Mouse (Mus musculus) small intestine, adult 2 months (tissue): ENCODE results near the gene Impdh2.

Experiments used
- CTCF ChIP-seq: fragments of 200-500 bp; IDR thresholded peaks from 2 replicates; pipeline ENCODE4 v1.5.1; 2012; ENCODE audit warnings: low read depth, mild to moderate bottlenecking, control low read depth, inconsistent platforms, low read length, moderate library complexity, mixed read lengths; ENCODE audit not compliant: insufficient replicate concordance, insufficient read length; ENCODE audit errors: extremely low read depth
- POLR2A ChIP-seq: fragments of 200-500 bp; IDR thresholded peaks from 2 replicates; pipeline ENCODE4 v1.6.1; 2012; ENCODE audit warnings: low read depth, mild to moderate bottlenecking, control low read depth, inconsistent platforms, low read length, moderate library complexity

DNA sequence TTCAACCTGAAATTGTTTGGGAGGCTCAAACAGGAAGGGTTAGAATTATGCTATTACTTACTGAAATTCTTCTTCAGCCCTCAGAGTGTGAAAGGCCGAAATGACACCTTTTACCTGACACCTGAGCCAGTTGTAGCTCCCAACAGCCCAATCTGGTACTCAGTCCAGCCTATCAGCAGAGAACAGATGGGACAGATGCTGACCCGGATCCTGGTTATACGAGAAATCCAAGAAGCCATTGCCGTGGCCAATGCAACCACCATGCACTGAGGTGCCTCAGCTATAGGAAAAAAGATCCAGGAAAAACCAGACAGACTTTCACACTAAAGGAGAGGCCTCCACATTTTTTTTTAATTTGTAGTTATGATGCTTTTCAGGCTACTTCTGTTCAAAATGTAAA, 917 bp upstream of the Impdh2 start:
- TF ChIP-seq CTCF (no peak), POLR2A (no peak)
